Comparison of ENCODE assay signal across 8 mouse cellular contexts in genomic region chr11:80428381-80429008, GRCm38 (mm10). TPM values are rescaled to one million over a fixed set of nuclear protein-coding genes. Genes with fewer than 3 reads are reported as not detected.
A peak's percentile ranks its signal among the peaks of the same experiment; 100 is the strongest.
DNase-seq lines count a peak whose midpoint lies in the region; ATAC-seq and TF ChIP-seq lines count a peak whose summit lies in the region.

TSS of gene Psmd11 (plus strand) at chr11:80428615.

- under 1% methylated on average over 58 of the region's 58 CpGs for WGBS in forebrain, embryonic 12.5 days
- WGBS in heart, postnatal 0 days, result under 1% methylated on average over 52 of the region's 58 CpGs
- 0% methylated on average over 58 of the region's 58 CpGs for WGBS in liver, embryonic 16.5 days (ENCODE audit: insufficient replicate concordance)
- under 1% methylated on average over 58 of the region's 58 CpGs for WGBS in neural tube, embryonic 13.5 days

- no peaks in the 10 kb centered on the region for H3K27me3 ChIP-seq in E14TG2a.4 (ENCODE audit: insufficient read depth, low read length)
- no peaks in the 10 kb centered on the region for H3K27me3 ChIP-seq in forebrain, embryonic 12.5 days
- H3K27me3 ChIP-seq in heart, postnatal 0 days (ENCODE audit: control insufficient read depth, insufficient read depth, low read length), result no peaks in the 10 kb centered on the region
- H3K27me3 ChIP-seq in liver, embryonic 16.5 days (ENCODE audit: control insufficient read depth, insufficient read depth, low read depth, low read length), result no peaks in the 10 kb centered on the region
- no peaks in the 10 kb centered on the region for H3K27me3 ChIP-seq in neural tube, embryonic 13.5 days
- H3K27me3 ChIP-seq in testis, adult 2 months (ENCODE audit: control insufficient read depth, insufficient read depth, low read length), result no peaks in the 10 kb centered on the region

- peak within 1 kb of the TSS; percentile 87 for H3K4me2 ChIP-seq in forebrain, embryonic 12.5 days
- peak within 1 kb of the TSS; percentile 87 for H3K4me2 ChIP-seq in heart, postnatal 0 days (ENCODE audit: low read depth, low read length)
- H3K4me2 ChIP-seq in liver, embryonic 16.5 days (ENCODE audit: low read depth, low read length), result peak within 1 kb of the TSS; percentile 83
- peak within 1 kb of the TSS; percentile 89 for H3K4me2 ChIP-seq in neural tube, embryonic 13.5 days

- H3K4me1 ChIP-seq in E14TG2a.4 (replicated peaks; ENCODE audit: low read depth, low read length), result peaks cover 18% of the 10 kb centered on the region
- H3K4me1 ChIP-seq in forebrain, embryonic 12.5 days, result peaks cover 10% of the 10 kb centered on the region
- H3K4me1 ChIP-seq in heart, postnatal 0 days (ENCODE audit: control insufficient read depth, insufficient read depth), result 0 out of 2 replicates have a peak, but pooled peaks cover 5% of the 10 kb centered on the region
- H3K4me1 ChIP-seq in liver, embryonic 16.5 days (ENCODE audit: control insufficient read depth, low read depth, low read length), result peaks cover 10% of the 10 kb centered on the region
- H3K4me1 ChIP-seq in neural tube, embryonic 13.5 days (replicated peaks), result peaks cover 16% of the 10 kb centered on the region
- peaks cover 2% of the 10 kb centered on the region; the same call in 1 of the 2 replicates for H3K4me1 ChIP-seq in testis, adult 2 months (ENCODE audit: control insufficient read depth, insufficient read depth, low read length)

- H3K27ac ChIP-seq in forebrain, embryonic 12.5 days, result peak within 1 kb of the TSS; percentile 89
- H3K27ac ChIP-seq in heart, postnatal 0 days (ENCODE audit: low read depth), result peak within 1 kb of the TSS; percentile 92
- H3K27ac ChIP-seq in liver, embryonic 16.5 days (ENCODE audit: low read length), result peak within 1 kb of the TSS; percentile 82
- H3K27ac ChIP-seq in neural tube, embryonic 13.5 days (replicated peaks), result peak within 1 kb of the TSS; percentile 92
- H3K27ac ChIP-seq in testis, adult 2 months (ENCODE audit: control insufficient read depth, insufficient read depth, low read depth, low read length), result peak within 1 kb of the TSS; percentile 86

- ATAC-seq in forebrain, embryonic 12.5 days (ENCODE audit: low FRiP score), result peak; percentile 99
- peak; percentile 100 for ATAC-seq in heart, postnatal 0 days (ENCODE audit: insufficient read depth, low read depth)
- peak; percentile 97 for ATAC-seq in liver, embryonic 16.5 days (ENCODE audit: low read depth)
- ATAC-seq in neural tube, embryonic 13.5 days (ENCODE audit: low read depth), result peak; percentile 100

- H3K9ac ChIP-seq in forebrain, embryonic 12.5 days, result peak within 1 kb of the TSS; percentile 98
- peak within 1 kb of the TSS; percentile 98 for H3K9ac ChIP-seq in heart, postnatal 0 days (replicated peaks; ENCODE audit: low read depth, low read length)
- H3K9ac ChIP-seq in liver, embryonic 16.5 days (ENCODE audit: low read depth, low read length), result peak within 1 kb of the TSS; percentile 97
- peak within 1 kb of the TSS; percentile 94 for H3K9ac ChIP-seq in neural tube, embryonic 13.5 days

- peak; percentile 94 for DNase-seq in c-Kit-positive CD71-positive TER-119-positive erythroid progenitor cells, embryonic 14.5 days (ENCODE audit: low spot score)
- DNase-seq in heart, postnatal 0 days (ENCODE audit: low spot score), result peak; percentile 98
- DNase-seq in kidney, postnatal 4 days, result peak; percentile 96 to 98

- H3K4me3 ChIP-seq in E14TG2a.4 (replicated peaks; ENCODE audit: low read length), result peak within 1 kb of the TSS; percentile 99
- peak within 1 kb of the TSS; percentile 100 for H3K4me3 ChIP-seq in forebrain, embryonic 12.5 days (replicated peaks)
- H3K4me3 ChIP-seq in heart, postnatal 0 days (ENCODE audit: low read depth, low read length), result peak within 1 kb of the TSS; percentile 99
- H3K4me3 ChIP-seq in liver, embryonic 16.5 days (ENCODE audit: low read depth, low read length), result peak within 1 kb of the TSS; percentile 99
- H3K4me3 ChIP-seq in neural tube, embryonic 13.5 days, result peak within 1 kb of the TSS; percentile 96
- peak within 1 kb of the TSS; percentile 96 for H3K4me3 ChIP-seq in testis, adult 2 months (ENCODE audit: control insufficient read depth, low read depth, low read length)

- TF ChIP-seq POLR2A in testis, adult 2 months (IDR thresholded peaks at IDR 0.05; ENCODE audit: control insufficient read depth, low read depth, low read length), result peak; percentile 86

- TF ChIP-seq EP300 in heart, postnatal 0 days (IDR thresholded peaks at IDR 0.05; ENCODE audit: low read depth), result no peak; the same call in 1 of the 2 replicates

- peaks cover 18% of the 10 kb centered on the region for H3K36me3 ChIP-seq in E14TG2a.4 (ENCODE audit: insufficient read depth, low read length)
- peaks cover 18% of the 10 kb centered on the region for H3K36me3 ChIP-seq in forebrain, embryonic 12.5 days (replicated peaks)
- H3K36me3 ChIP-seq in heart, postnatal 0 days (replicated peaks; ENCODE audit: control insufficient read depth, insufficient read depth, low read length), result peaks cover 18% of the 10 kb centered on the region
- peaks cover 15% of the 10 kb centered on the region for H3K36me3 ChIP-seq in liver, embryonic 16.5 days (ENCODE audit: control insufficient read depth, insufficient read depth)
- H3K36me3 ChIP-seq in neural tube, embryonic 13.5 days, result peaks cover 18% of the 10 kb centered on the region
- no peaks in the 10 kb centered on the region for H3K36me3 ChIP-seq in testis, adult 2 months (ENCODE audit: control insufficient read depth, insufficient read depth, low read length)

- TF ChIP-seq CTCF in E14TG2a.4 (conservative IDR thresholded peaks at IDR 0.05; ENCODE audit: low read length), result no peak; the same call in 1 of the 2 replicates
- peak; percentile 78 for TF ChIP-seq CTCF in heart, postnatal 0 days (IDR thresholded peaks at IDR 0.05; ENCODE audit: low read depth)
- peak; percentile 33; the same call in 1 of the 2 replicates for TF ChIP-seq CTCF in testis, adult 2 months (IDR thresholded peaks at IDR 0.05; ENCODE audit: control insufficient read depth, insufficient read depth, insufficient replicate concordance, low read depth, low read length)

- H3K9me3 ChIP-seq in E14TG2a.4 (ENCODE audit: low read length), result no peaks in the 10 kb centered on the region
- no peaks in the 10 kb centered on the region for H3K9me3 ChIP-seq in forebrain, embryonic 12.5 days
- H3K9me3 ChIP-seq in heart, postnatal 0 days (replicated peaks; ENCODE audit: control insufficient read depth, low read length), result no peaks in the 10 kb centered on the region
- H3K9me3 ChIP-seq in liver, embryonic 16.5 days (replicated peaks; ENCODE audit: control insufficient read depth, low read length), result no peaks in the 10 kb centered on the region
- no peaks in the 10 kb centered on the region for H3K9me3 ChIP-seq in neural tube, embryonic 13.5 days

RNA-seq across cellular contexts. Expression of gene Psmd11, which starts in this region (rescaled TPM):
- 378 and 397 TPM in 2 replicates for polyA plus RNA-seq in forebrain, embryonic 12.5 days (2016; fragmentation: Nextera tagmentation; extraction: Ambion mirVana)
- total RNA-seq in heart, postnatal 0 days (2014; rRNA removed; ENCODE audit: low replicate concordance), result 36.0 and 40.8 TPM in 2 replicates
- 184 and 187 TPM in 2 replicates for polyA plus RNA-seq in heart, postnatal 0 days (2015; fragmentation: Nextera tagmentation; extraction: Ambion mirVana)
- polyA plus RNA-seq in liver, embryonic 16.5 days (2015; fragmentation: Nextera tagmentation; extraction: Ambion mirVana), result 141 and 153 TPM in 2 replicates
- 293 and 304 TPM in 2 replicates for polyA plus RNA-seq in neural tube, embryonic 13.5 days (2015; fragmentation: Nextera tagmentation; extraction: Ambion mirVana)
- 55.2 and 61.4 TPM in 2 replicates for polyA plus RNA-seq in testis, adult 2 months (2012; rRNA removed)

Comparison
In these comparisons a context has a peak if more than half of its experiments do, and no peak if none do; other contexts are left out.
1. Peak in every context shown above with its lines: DNase-seq, ATAC-seq, H3K4me3 ChIP-seq and H3K27ac ChIP-seq.